Mouse (Mus musculus): ENCODE results near the gene Drosha. TPM values are rescaled to one million over a fixed set of nuclear protein-coding genes. Genes with fewer than 3 reads are reported as not detected.
"Not testable (repeated sequence)": the region's sequence is repeated elsewhere in the genome, so short reads cannot be mapped to it uniquely, and the experiment has no call there.

The Drosha gene
- polyA plus RNA-seq, 1 experiment from 2014 or later = 24.3 TPM

- 44% methylated on average over 18 of the region's 18 CpGs for WGBS (ENCODE audit: insufficient replicate concordance)
- Histone ChIP-seq H3K4me3 (peak overlapping the region; percentile 6), H3K4me1 (peaks cover 40% of the 10 kb centered on the region), H3K36me3 (peaks cover 84% of the 10 kb centered on the region), H3K9me3 (replicated peaks) (peaks cover 4% of the 10 kb centered on the region; the same call in 1 of the 2 replicates), H3K27ac (peak overlapping the region; percentile 90), H3K27me3 (replicated peaks) (no peaks in the 10 kb centered on the region), H3K9ac (peak overlapping the region; percentile 60), H3K4me2 (peak overlapping the region; percentile 62)
- peak; percentile 93 for ATAC-seq
These were observed 71.7 kb downstream of the Drosha start for GRCm38 (mm10) chr15:12896022-12897009.

- Histone ChIP-seq H3K4me1 (peaks cover 40% of the 10 kb centered on the region), H3K36me3 (peaks cover 91% of the 10 kb centered on the region), H3K9ac (no peak overlapping the region), H3K4me2 (no peak overlapping the region), H3K27ac (no peak overlapping the region; the same call in 1 of the 2 replicates), H3K27me3 (replicated peaks) (no peaks in the 10 kb centered on the region), H3K9me3 (replicated peaks) (peaks cover 4% of the 10 kb centered on the region; the same call in 1 of the 2 replicates), H3K4me3 (no peak overlapping the region)
- WGBS (ENCODE audit: insufficient replicate concordance) = 84% methylated on average over 8 of the region's 8 CpGs
- no peak for ATAC-seq
These were observed 73.2 kb downstream of the Drosha start for GRCm38 (mm10) chr15:12897831-12898230.

DNA sequence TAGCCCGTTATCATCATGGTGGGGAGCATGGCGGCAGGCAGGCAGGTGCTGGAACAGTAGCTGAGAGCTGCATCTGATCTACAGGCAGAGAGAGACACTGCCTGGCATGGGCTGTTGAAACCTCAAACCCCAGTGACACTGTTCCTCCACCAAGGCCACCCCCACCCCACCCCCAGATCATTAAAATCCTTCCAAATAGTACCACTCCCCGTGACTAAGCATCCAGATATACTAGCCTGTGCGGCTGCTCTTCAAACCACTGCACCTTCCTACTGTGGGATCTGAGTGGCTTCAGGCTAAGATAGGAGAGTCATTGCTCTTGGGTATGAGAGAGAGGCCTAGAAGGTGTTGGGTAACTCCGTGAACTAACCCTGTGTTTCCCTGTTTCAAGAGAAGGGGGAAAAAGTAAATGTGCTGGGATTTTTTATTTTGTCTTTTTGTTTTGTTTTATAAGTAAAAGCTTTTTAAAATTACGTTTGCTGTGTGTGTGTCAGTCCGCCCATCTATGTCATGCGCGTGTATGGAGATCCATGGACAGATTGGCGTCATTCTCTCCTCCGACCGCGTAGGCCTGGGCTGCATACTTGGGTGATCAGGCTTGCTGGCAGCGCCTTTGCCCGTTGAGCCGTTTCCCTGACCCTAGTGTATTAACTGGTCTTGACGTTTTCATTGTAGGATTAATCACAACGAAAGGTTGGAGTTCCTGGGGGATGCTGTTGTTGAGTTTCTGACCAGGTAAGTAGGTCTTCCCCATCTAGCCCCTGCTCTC lies 76.0 kb downstream of the Drosha start:
- H3K27me3 ChIP-seq (replicated peaks) = no peaks in the 10 kb centered on the region
- H3K9me3 ChIP-seq (replicated peaks) = peaks cover 4% of the 10 kb centered on the region; the same call in 1 of the 2 replicates
- no peak overlapping the region for H3K4me2 ChIP-seq
- H3K4me3 ChIP-seq = no peak overlapping the region
- no peak overlapping the region for H3K9ac ChIP-seq
- peaks cover 23% of the 10 kb centered on the region for H3K4me1 ChIP-seq
- no peak overlapping the region for H3K27ac ChIP-seq
- H3K36me3 ChIP-seq = peaks cover 90% of the 10 kb centered on the region
- ATAC-seq = no peak
- WGBS (ENCODE audit: insufficient replicate concordance) = 85% methylated on average over 18 of the region's 18 CpGs

DNA sequence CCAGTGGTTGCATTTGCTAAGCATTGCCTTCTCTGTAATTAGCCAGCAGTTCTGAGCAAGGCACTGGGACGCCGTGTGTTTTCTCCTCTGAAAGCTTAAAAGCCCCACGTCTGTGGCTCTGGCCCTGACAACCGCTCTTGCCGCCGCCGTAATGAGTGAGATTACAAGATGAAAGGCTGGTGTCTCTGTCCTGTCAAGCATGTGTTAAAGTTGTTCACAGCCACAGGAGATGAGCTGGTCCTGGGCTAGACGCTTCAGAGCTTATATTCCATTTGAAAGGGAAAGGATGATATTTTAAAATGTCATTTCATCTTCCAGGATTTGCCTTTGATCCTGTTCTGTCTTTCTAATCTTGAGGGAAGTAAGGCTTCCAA lies 76.6 kb downstream of the Drosha start:
- Histone ChIP-seq H3K9me3 (replicated peaks) (peaks cover 4% of the 10 kb centered on the region; the same call in 1 of the 2 replicates), H3K9ac (no peak overlapping the region), H3K27ac (no peak overlapping the region), H3K4me3 (no peak overlapping the region), H3K4me1 (peaks cover 18% of the 10 kb centered on the region), H3K27me3 (replicated peaks) (no peaks in the 10 kb centered on the region), H3K4me2 (no peak overlapping the region), H3K36me3 (peaks cover 89% of the 10 kb centered on the region)
- WGBS (ENCODE audit: insufficient replicate concordance) = 85% methylated on average over 8 of the region's 8 CpGs
- ATAC-seq = no peak

- H3K4me3 ChIP-seq = no peak overlapping the region
- no peak overlapping the region for H3K9ac ChIP-seq
- no peak overlapping the region for H3K27ac ChIP-seq
- H3K4me2 ChIP-seq = no peak overlapping the region
- peaks cover 12% of the 10 kb centered on the region for H3K4me1 ChIP-seq
- peaks cover 86% of the 10 kb centered on the region for H3K36me3 ChIP-seq
- H3K27me3 ChIP-seq (replicated peaks) = no peaks in the 10 kb centered on the region
- H3K9me3 ChIP-seq (replicated peaks) = no peaks in the 10 kb centered on the region
- ATAC-seq = no peak
- WGBS (ENCODE audit: insufficient replicate concordance) = 80% methylated on average over 6 of the region's 6 CpGs
These were observed 79.8 kb downstream of the Drosha start for GRCm38 (mm10) chr15:12904442-12904841.

DNA sequence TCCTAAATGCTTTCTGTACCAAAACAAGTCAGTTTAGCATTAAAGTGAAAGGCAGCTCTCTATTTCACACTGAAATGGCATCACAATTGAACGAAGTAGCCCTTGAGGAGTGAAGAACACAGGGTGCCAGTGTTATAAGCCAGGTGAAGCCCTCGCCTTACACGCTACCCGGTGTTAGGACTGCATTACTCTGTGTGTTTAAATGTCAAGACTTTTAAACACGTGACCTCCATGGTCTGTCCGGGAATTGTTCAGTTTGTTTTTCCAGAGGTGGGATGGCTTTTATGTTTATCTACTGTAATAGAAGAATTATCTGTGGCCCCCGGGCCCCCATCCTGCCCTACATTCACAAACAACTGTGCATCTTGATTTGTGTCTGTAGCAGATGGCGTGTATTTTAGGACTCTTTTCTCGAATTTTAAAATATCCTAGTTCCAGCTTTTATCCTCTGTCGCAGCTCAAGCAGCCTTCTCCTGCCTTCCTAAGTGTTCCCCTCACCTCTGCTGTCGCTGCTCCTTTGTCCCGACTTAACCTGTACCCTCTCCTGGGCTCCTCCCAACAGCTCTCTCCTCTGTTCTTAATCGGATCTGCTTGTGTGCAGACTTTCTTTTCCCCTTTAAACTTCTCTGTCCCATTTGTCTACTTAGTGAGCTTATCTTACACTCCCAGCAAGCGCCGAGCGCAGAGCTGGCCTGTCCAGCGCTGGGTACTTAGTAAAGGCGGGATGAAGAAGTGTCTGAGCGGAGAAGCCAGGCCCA lies 83.5 kb downstream of the Drosha start:
- ATAC-seq = peak; percentile 79
- no peak overlapping the region for H3K4me3 ChIP-seq
- peaks cover 12% of the 10 kb centered on the region for H3K4me1 ChIP-seq
- no peak overlapping the region for H3K9ac ChIP-seq
- no peak overlapping the region for H3K27ac ChIP-seq
- H3K4me2 ChIP-seq = no peak overlapping the region
- 75% methylated on average over 19 of the region's 19 CpGs for WGBS (ENCODE audit: insufficient replicate concordance)
- peaks cover 80% of the 10 kb centered on the region for H3K36me3 ChIP-seq
- H3K9me3 ChIP-seq (replicated peaks) = no peaks in the 10 kb centered on the region
- no peaks in the 10 kb centered on the region for H3K27me3 ChIP-seq (replicated peaks)

DNA sequence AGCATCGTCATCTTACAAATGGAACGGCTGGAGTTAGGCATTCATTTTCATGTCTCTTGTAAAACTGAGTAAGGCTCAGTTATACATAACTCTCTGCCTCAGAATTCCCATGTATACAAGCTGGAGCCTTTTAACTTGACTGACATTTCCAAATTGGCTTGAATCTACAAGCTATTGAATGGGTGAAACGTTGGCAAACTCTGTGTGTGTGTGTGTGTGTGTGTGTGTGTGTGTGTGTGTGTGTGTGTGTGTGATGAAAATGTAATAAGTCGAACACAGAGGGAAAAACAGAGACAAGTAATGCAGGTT lies 84.1 kb downstream of the Drosha start:
- Histone ChIP-seq H3K4me1 (peaks cover 12% of the 10 kb centered on the region), H3K9ac (no peak overlapping the region), H3K27ac (no peak overlapping the region), H3K4me3 (no peak overlapping the region), H3K4me2 (no peak overlapping the region), H3K9me3 (replicated peaks) (no peaks in the 10 kb centered on the region), H3K36me3 (peaks cover 79% of the 10 kb centered on the region), H3K27me3 (replicated peaks) (no peaks in the 10 kb centered on the region)
- no peak for ATAC-seq
- WGBS (ENCODE audit: insufficient replicate concordance) = 77% methylated on average over 4 of the region's 4 CpGs

DNA sequence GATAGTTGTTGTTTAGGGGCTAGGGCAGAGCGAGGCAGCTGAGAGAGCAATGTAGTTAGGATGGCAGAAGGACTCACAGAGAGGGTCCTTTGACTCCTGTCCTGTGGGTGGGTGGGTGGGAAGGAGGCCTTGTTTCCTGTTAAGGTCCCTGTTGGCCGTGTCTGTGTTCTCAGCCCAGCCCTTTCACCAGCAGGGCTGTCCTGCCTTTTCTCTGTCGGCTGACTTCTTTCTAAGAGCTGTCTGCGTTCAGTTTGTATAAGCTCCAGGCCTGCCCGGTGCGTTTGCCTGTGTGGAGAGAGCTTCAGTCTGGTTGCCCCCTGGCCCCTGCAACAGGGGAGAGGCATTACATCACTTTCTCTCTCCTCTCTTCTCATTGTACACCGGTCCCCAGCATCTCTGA lies 84.6 kb downstream of the Drosha start:
- Histone ChIP-seq H3K27me3 (replicated peaks) (no peaks in the 10 kb centered on the region), H3K4me2 (no peak overlapping the region), H3K36me3 (peaks cover 79% of the 10 kb centered on the region), H3K9ac (no peak overlapping the region), H3K27ac (no peak overlapping the region), H3K4me1 (peaks cover 12% of the 10 kb centered on the region), H3K9me3 (replicated peaks) (no peaks in the 10 kb centered on the region), H3K4me3 (no peak overlapping the region)
- no peak for ATAC-seq
- 81% methylated on average over 7 of the region's 7 CpGs for WGBS (ENCODE audit: insufficient replicate concordance)

DNA sequence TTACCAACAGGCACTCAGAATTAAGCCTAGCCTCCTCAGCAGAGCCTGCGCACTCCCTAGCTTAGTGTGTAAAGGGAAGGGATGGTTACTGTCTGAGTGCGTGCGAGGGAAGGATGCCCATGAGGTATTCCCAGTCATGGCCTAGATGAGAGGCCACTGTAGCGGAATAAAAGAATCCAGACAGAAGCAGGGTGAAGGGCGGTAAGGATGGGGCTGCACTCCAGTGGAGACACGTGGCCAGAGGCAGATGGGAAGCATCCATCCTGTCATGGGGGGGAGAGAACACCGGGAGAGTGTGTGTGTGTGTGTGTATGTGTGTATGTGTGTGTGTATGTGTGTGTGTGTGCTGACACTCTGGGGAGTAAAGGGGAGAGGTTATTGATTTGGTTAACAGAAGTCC lies 86.5 kb downstream of the Drosha start:
- Histone ChIP-seq H3K4me2 (no peak overlapping the region), H3K4me1 (peaks cover 12% of the 10 kb centered on the region), H3K27ac (no peak overlapping the region), H3K4me3 (no peak overlapping the region), H3K27me3 (replicated peaks) (no peaks in the 10 kb centered on the region), H3K9me3 (replicated peaks) (no peaks in the 10 kb centered on the region), H3K36me3 (peaks cover 79% of the 10 kb centered on the region), H3K9ac (no peak overlapping the region)
- ATAC-seq = no peak
- 85% methylated on average over 7 of the region's 7 CpGs for WGBS (ENCODE audit: insufficient replicate concordance)

DNA sequence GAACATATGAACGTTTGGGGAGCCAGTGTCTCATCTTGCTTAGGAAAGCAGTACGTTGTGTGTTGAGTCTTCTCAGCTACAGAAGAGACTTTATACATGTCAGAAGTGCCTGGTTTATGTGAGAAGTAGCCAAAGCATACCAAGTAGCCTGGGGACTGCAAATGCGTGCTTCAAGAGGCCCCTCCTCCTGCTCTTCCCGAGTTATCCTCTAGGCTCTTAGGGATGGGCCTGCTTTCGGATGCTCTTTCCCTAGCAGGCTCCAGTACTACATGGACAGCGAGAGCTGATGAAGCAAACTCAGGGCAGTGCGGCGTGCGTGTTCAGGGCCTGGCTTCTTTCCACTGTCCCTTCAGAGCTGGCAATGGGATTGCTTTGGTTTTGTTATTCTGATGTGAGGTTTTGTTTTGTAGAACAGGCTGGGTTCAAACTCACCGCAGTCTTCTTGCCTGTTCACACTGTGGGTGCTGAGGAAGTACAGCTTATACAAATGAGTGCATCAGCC lies 91.8 kb downstream of the Drosha start:
- Histone ChIP-seq H3K36me3 (peaks cover 84% of the 10 kb centered on the region), H3K4me2 (no peak overlapping the region), H3K4me1 (no peaks in the 10 kb centered on the region), H3K27ac (no peak overlapping the region), H3K9me3 (replicated peaks) (no peaks in the 10 kb centered on the region), H3K4me3 (no peak overlapping the region), H3K9ac (no peak overlapping the region), H3K27me3 (replicated peaks) (no peaks in the 10 kb centered on the region)
- 86% methylated on average over 10 of the region's 10 CpGs for WGBS (ENCODE audit: insufficient replicate concordance)
- no peak for ATAC-seq

DNA sequence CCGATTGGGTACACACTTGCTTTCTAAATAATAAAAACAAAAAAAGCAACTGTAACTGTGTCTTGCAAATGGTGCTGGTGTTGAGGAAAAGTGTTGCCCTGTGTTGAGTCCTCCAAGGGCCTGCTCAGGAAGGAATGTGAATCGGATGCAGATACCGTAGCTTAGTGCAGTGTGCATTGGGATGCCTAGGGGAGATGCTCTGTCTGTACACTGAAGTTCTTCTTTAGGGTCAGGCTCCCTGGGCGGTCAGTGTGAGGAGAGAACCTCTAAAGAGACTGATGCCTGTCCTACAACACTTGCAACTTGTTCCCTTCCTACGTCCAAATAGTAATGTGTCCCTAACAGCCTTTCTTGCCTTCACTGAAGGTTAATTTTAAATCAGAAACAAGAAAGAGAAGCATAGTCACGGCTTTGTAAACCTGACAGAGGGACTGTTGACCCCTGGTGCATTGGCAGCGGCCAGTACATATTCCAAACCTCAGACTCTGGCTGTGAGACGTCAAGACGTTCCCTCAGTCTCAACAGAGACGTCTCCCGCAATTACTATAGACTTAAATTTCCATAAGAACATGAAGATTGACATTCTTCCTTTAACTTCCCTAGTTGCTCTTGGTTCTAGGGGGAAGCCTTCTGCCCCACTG lies 94.8 kb downstream of the Drosha start:
- WGBS (ENCODE audit: insufficient replicate concordance) = 85% methylated on average over 11 of the region's 11 CpGs
- not testable (repeated sequence) for H3K27ac ChIP-seq; H3K4me2 ChIP-seq; H3K9me3 ChIP-seq (replicated peaks); ATAC-seq; H3K4me1 ChIP-seq; H3K9ac ChIP-seq; H3K4me3 ChIP-seq; H3K27me3 ChIP-seq (replicated peaks)
- peaks cover 83% of the 10 kb centered on the region for H3K36me3 ChIP-seq

All from liver, embryonic 12.5 days (tissue).